Mouse (Mus musculus) v-Abl transformed pro-B cells (cell line): ENCODE data around the gene Mia.

ENCODE experiments used
- in situ Hi-C, 2 experiments: fragments of 400-800 bp; cut with MboI; formaldehyde crosslinking; loops; one replicate each; pipeline ENCODE4 v1.15.1; 2025; ENCODE audit not compliant: unreplicated experiment in 2 of 2

Gene Mia

GRCm38 (mm10) chr7:27180837-27181695, at the start of gene Mia, which contains the start of gene Gm21983:
TSS of gene Mia (minus strand) at chr7:27181157.
TSS of gene Gm21983 (minus strand) at chr7:27181086.
- in situ Hi-C loops = loop anchor here in 1 of 2 experiments (25.0 kb wide), 1 partner anchor 406 kb away; the partner anchor contains the start of gene Akt2

- in situ Hi-C loops = loop anchor here in 1 of 2 experiments (5.0 kb wide), 1 partner anchor 42 kb away; no protein-coding TSS in a partner anchor
These were observed 47.9 kb upstream of the Mia start for GRCm38 (mm10) chr7:27228865-27229264.

GRCm38 (mm10) chr7:27228281-27228821, 47.4 kb upstream of the Mia start, which contains the start of gene Itpkc:
TSS of gene Itpkc (minus strand) at chr7:27228661.
- in situ Hi-C loops = loop anchor here in 1 of 2 experiments (5.0 kb wide), 1 partner anchor 41 kb away; no protein-coding TSS in a partner anchor

- in situ Hi-C loops = loop anchor here in 1 of 2 experiments (5.0 kb wide), 1 partner anchor 40 kb away; no protein-coding TSS in a partner anchor
These were observed 46.7 kb upstream of the Mia start for GRCm38 (mm10) chr7:27227676-27228075.

- in situ Hi-C loops = loop anchor here in 1 of 2 experiments (5.0 kb wide), 1 partner anchor 40 kb away; no protein-coding TSS in a partner anchor
These were observed 46.3 kb upstream of the Mia start for GRCm38 (mm10) chr7:27227276-27227675.

- in situ Hi-C loops = loop anchor here in 1 of 2 experiments (5.0 kb wide), 1 partner anchor 38 kb away; no protein-coding TSS in a partner anchor
These were observed 44.1 kb upstream of the Mia start for GRCm38 (mm10) chr7:27224877-27225575.

GRCm38 (mm10) chr7:27222538-27222937, 41.6 kb upstream of the Mia start:
- in situ Hi-C loops = no loop called here

GRCm38 (mm10) chr7:27221939-27222338, 41.0 kb upstream of the Mia start:
- in situ Hi-C loops = no loop called here

- in situ Hi-C loops = no loop called here
These were observed 39.0 kb upstream of the Mia start for GRCm38 (mm10) chr7:27219937-27220336.

- in situ Hi-C loops = no loop called here
These were observed 37.6 kb upstream of the Mia start for GRCm38 (mm10) chr7:27218586-27218985.

GRCm38 (mm10) chr7:27212626-27213025, 31.7 kb upstream of the Mia start:
- in situ Hi-C loops = no loop called here

- in situ Hi-C loops = no loop called here
These were observed 22.9 kb upstream of the Mia start for GRCm38 (mm10) chr7:27203730-27204449.

- in situ Hi-C loops = loop anchor here in 1 of 2 experiments (25.0 kb wide), 1 partner anchor 389 kb away; the partner anchor contains the start of gene Akt2
These were observed 17.8 kb upstream of the Mia start for GRCm38 (mm10) chr7:27198779-27199178.

GRCm38 (mm10) chr7:27198355-27198754, 17.4 kb upstream of the Mia start:
- in situ Hi-C loops = loop anchor here in 1 of 2 experiments (25.0 kb wide), 1 partner anchor 389 kb away; the partner anchor contains the start of gene Akt2

- in situ Hi-C loops = loop anchor here in 1 of 2 experiments (25.0 kb wide), 1 partner anchor 390 kb away; the partner anchor contains the start of gene Akt2
These were observed 16.7 kb upstream of the Mia start for GRCm38 (mm10) chr7:27197634-27198033.

- in situ Hi-C loops = loop anchor here in 1 of 2 experiments (25.0 kb wide), 1 partner anchor 390 kb away; the partner anchor contains the start of gene Akt2
These were observed 16.2 kb upstream of the Mia start for GRCm38 (mm10) chr7:27197136-27197535.

GRCm38 (mm10) chr7:27195681-27196611, 15.0 kb upstream of the Mia start, which contains the start of the genes BC024978 and Snrpa:
TSS of gene BC024978 (plus strand) at chr7:27195781.
TSS of gene Snrpa (minus strand) at chr7:27196271.
- in situ Hi-C loops = loop anchor here in 1 of 2 experiments (25.0 kb wide), 1 partner anchor 391 kb away; the partner anchor contains the start of gene Akt2

GRCm38 (mm10) chr7:27193731-27194130, 12.8 kb upstream of the Mia start:
- in situ Hi-C loops = loop anchor here in 1 of 2 experiments (25.0 kb wide), 1 partner anchor 394 kb away; the partner anchor contains the start of gene Akt2
